Mouse (Mus musculus) lung, adult 2 months (tissue): ENCODE results near the gene AC141477.1.
A peak's percentile ranks its signal among the peaks of the same experiment; 100 is the strongest.

Experiments used
- CTCF ChIP-seq: fragments of 200-500 bp; IDR thresholded peaks from 2 replicates; pipeline ENCODE4 v1.5.1; 2011; ENCODE audit warnings: mild to moderate bottlenecking, low read length, control low read depth; ENCODE audit not compliant: insufficient read depth
- POLR2A ChIP-seq: fragments of 200-500 bp; IDR thresholded peaks from 2 replicates; pipeline ENCODE4 v1.6.1; 2011; ENCODE audit warnings: low read depth, mild to moderate bottlenecking, control low read depth, low read length, borderline replicate concordance; ENCODE audit errors: extremely low read depth

GRCm38 (mm10) chr10:76448851-76449250 lies 8.6 kb upstream of the AC141477.1 start, which contains the start of gene 2610028H24Rik:
- TF ChIP-seq CTCF (no peak), POLR2A (peak; percentile 59; the same call in 1 of the 2 replicates)
